Mouse (Mus musculus): ENCODE measurements around the gene Mmp24. TPM values are rescaled to one million over a fixed set of nuclear protein-coding genes. Genes with fewer than 3 reads are reported as not detected.
"Not testable (repeated sequence)": the region's sequence is repeated elsewhere in the genome, so short reads cannot be mapped to it uniquely, and the experiment has no call there.

Mmp24 gene
- polyA plus RNA-seq, 1 experiment from 2014 or later: 0.35 TPM

DNA sequence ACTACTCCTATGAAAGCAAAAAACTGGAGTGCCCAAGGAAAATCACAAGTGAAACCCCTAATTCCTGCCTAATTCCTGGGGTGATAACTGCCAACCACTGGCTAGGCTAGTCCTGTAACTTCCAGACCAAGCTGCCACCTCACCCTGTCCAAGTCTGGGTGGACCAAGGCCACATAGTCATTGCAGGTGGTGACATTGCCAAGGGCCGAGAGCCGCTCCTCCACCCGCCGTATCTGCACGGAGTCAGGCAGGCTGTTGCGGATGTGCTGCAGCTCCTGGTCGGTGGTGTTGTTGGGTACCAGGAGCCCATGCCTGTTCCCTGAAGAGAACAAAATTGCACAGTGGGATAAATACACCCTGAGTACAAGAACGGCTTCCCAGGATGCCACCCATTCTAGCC, 48.6 kb downstream of the Mmp24 start:
- no peak overlapping the region for H3K27ac ChIP-seq
- no peaks in the 10 kb centered on the region for H3K9me3 ChIP-seq
- no peak overlapping the region for H3K4me3 ChIP-seq
- peaks cover 35% of the 10 kb centered on the region for H3K4me1 ChIP-seq
- 97% methylated on average over 8 of the region's 8 CpGs for WGBS
- peaks cover 57% of the 10 kb centered on the region for H3K36me3 ChIP-seq (replicated peaks)
- no peaks in the 10 kb centered on the region for H3K27me3 ChIP-seq (ENCODE audit: poor library complexity, severe bottlenecking)
- no peak for DNase-seq (ENCODE audit: extremely low spot score, low spot score)

GRCm38 (mm10) chr2:155825904-155826629, 50.9 kb downstream of the Mmp24 start:
- no peaks in the 10 kb centered on the region for H3K9me3 ChIP-seq
- H3K27ac ChIP-seq: peak overlapping the region; percentile 83
- peaks cover 36% of the 10 kb centered on the region for H3K36me3 ChIP-seq (replicated peaks)
- H3K4me3 ChIP-seq: peak overlapping the region; percentile 72
- peaks cover 22% of the 10 kb centered on the region for H3K4me1 ChIP-seq
- no peaks in the 10 kb centered on the region for H3K27me3 ChIP-seq (ENCODE audit: poor library complexity, severe bottlenecking)
- 3% methylated on average over 52 of the region's 52 CpGs for WGBS
- no peak for DNase-seq (ENCODE audit: extremely low spot score, low spot score)

- Histone ChIP-seq H3K4me3 (peak within 1 kb of the TSS; percentile 72), H3K27me3 (ENCODE audit: poor library complexity, severe bottlenecking) (no peaks in the 10 kb centered on the region), H3K36me3 (replicated peaks) (peaks cover 30% of the 10 kb centered on the region), H3K27ac (peak within 1 kb of the TSS; percentile 83), H3K4me1 (peaks cover 22% of the 10 kb centered on the region), H3K9me3 (no peaks in the 10 kb centered on the region)
- DNase-seq (ENCODE audit: extremely low spot score, low spot score): peak; percentile 93
- WGBS: 5% methylated on average over 27 of the region's 27 CpGs
Observed at GRCm38 (mm10) chr2:155826630-155827424, 51.7 kb downstream of the Mmp24 start, which contains the start of gene Eif6. Gene Eif6, minus strand, starts transcription at chr2:155826925.

GRCm38 (mm10) chr2:155830841-155831240, 55.7 kb downstream of the Mmp24 start:
- H3K27ac ChIP-seq: no peak overlapping the region
- H3K9me3 ChIP-seq: no peaks in the 10 kb centered on the region
- no peak for DNase-seq (ENCODE audit: extremely low spot score, low spot score)
- peaks cover 21% of the 10 kb centered on the region for H3K4me1 ChIP-seq
- H3K4me3 ChIP-seq: no peak overlapping the region
- no peaks in the 10 kb centered on the region for H3K36me3 ChIP-seq (replicated peaks)
- H3K27me3 ChIP-seq (ENCODE audit: poor library complexity, severe bottlenecking): 0 out of 2 replicates have a peak, but pooled peaks cover 4% of the 10 kb centered on the region
- WGBS: 90% methylated on average over 8 of the region's 8 CpGs

DNA sequence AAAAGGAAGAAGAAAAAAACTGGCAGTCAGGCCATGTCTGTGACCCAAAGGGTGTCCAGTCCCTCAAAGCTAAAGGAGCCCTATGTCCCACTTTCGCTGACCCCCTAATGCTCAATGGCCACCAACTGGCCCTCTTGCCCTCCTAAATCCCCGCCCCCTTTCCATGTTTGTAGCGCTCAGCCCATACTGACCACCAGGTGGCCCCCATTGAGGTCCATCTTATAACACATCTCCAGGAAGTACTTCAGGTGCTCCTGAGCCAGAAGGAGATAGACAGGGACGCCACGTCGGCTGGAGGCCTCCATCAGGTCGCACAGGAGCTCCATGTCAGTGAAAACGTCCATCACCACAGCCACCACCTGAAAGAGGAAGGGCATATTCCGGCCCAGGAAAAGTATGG, 56.2 kb downstream of the Mmp24 start:
- Histone ChIP-seq H3K4me1 (peaks cover 19% of the 10 kb centered on the region), H3K27ac (no peak overlapping the region), H3K36me3 (replicated peaks) (no peaks in the 10 kb centered on the region), H3K9me3 (no peaks in the 10 kb centered on the region), H3K4me3 (no peak overlapping the region), H3K27me3 (ENCODE audit: poor library complexity, severe bottlenecking) (0 out of 2 replicates have a peak, but pooled peaks cover 4% of the 10 kb centered on the region)
- no peak for DNase-seq (ENCODE audit: extremely low spot score, low spot score)
- WGBS: 67% methylated on average over 9 of the region's 9 CpGs

DNA sequence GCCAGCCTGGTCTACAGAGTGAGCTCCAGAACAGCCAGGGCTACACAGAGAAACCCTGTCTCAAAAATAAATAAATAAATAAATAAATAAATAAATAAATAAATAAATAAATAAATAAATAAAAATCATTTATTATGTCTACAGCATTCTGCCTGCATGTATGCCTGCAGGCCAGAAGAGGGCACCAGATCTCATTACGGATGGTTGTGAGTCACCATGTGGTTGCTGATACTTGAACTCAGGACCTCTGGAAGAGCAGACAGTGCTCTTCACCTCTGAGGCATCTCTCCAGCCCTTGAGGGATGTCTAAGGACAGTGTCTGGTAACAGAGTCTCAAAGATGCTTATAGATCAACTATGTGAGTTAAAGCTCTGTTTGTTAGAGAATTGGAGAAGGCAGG, 56.9 kb downstream of the Mmp24 start:
- not testable (repeated sequence) for H3K4me3 ChIP-seq; H3K9me3 ChIP-seq; H3K36me3 ChIP-seq (replicated peaks); H3K27me3 ChIP-seq (ENCODE audit: poor library complexity, severe bottlenecking); DNase-seq (ENCODE audit: extremely low spot score, low spot score); H3K27ac ChIP-seq
- H3K4me1 ChIP-seq: peaks cover 16% of the 10 kb centered on the region
- 57% methylated on average over 1 of the region's 1 CpGs for WGBS

DNA sequence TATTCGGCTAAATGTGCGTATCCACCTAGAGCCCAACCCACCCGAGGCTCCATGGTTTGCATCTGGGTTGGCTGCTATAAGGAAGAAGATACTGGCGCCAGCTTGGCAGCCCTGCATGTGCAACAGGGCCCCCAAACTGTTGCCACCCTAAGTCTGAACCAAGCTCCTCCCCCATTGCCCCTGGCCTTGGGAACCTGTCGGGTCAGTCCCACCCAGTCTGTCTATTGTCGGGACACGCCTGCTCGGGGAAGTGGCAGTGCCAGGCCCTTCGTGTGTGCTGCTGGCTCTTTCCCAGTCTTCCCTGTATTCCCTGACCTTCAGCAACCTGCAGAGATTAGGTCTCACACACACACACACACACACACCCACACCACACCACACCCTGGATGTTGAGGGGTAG, 59.6 kb downstream of the Mmp24 start, which contains the start of gene Fam83c:
Fam83c (minus strand) TSS at position 123 of the 400 bp plus-strand sequence.
- H3K9me3 ChIP-seq: no peaks in the 10 kb centered on the region
- 0 out of 2 replicates have a peak, but pooled peaks cover 4% of the 10 kb centered on the region for H3K27me3 ChIP-seq (ENCODE audit: poor library complexity, severe bottlenecking)
- no peak within 1 kb of the TSS for H3K4me3 ChIP-seq
- no peak for DNase-seq (ENCODE audit: extremely low spot score, low spot score)
- WGBS: 66% methylated on average over 9 of the region's 9 CpGs
- H3K27ac ChIP-seq: no peak within 1 kb of the TSS
- no peaks in the 10 kb centered on the region for H3K36me3 ChIP-seq (replicated peaks)
- H3K4me1 ChIP-seq: peaks cover 8% of the 10 kb centered on the region; the same call in 1 of the 2 replicates

- no peak for DNase-seq (ENCODE audit: extremely low spot score, low spot score)
- H3K9me3 ChIP-seq: no peaks in the 10 kb centered on the region
- H3K4me1 ChIP-seq: peaks cover 6% of the 10 kb centered on the region; the same call in 1 of the 2 replicates
- H3K4me3 ChIP-seq: no peak overlapping the region
- no peak overlapping the region for H3K27ac ChIP-seq
- WGBS: 79% methylated on average over 3 of the region's 3 CpGs
- H3K27me3 ChIP-seq (ENCODE audit: poor library complexity, severe bottlenecking): 0 out of 2 replicates have a peak, but pooled peaks cover 4% of the 10 kb centered on the region
- no peaks in the 10 kb centered on the region for H3K36me3 ChIP-seq (replicated peaks)
Observed at GRCm38 (mm10) chr2:155837961-155838360, 62.8 kb downstream of the Mmp24 start.

- no peak overlapping the region for H3K27ac ChIP-seq
- H3K4me1 ChIP-seq: 0 out of 2 replicates have a peak, but pooled peaks cover 3% of the 10 kb centered on the region
- no peaks in the 10 kb centered on the region for H3K36me3 ChIP-seq (replicated peaks)
- 83% methylated on average over 4 of the region's 4 CpGs for WGBS
- no peak overlapping the region for H3K4me3 ChIP-seq
- no peak for DNase-seq (ENCODE audit: extremely low spot score, low spot score)
- H3K27me3 ChIP-seq (ENCODE audit: poor library complexity, severe bottlenecking): 0 out of 2 replicates have a peak, but pooled peaks cover 4% of the 10 kb centered on the region
- H3K9me3 ChIP-seq: no peaks in the 10 kb centered on the region
Observed at GRCm38 (mm10) chr2:155838961-155839360, 63.8 kb downstream of the Mmp24 start.

GRCm38 (mm10) chr2:155846930-155847329, 71.8 kb downstream of the Mmp24 start:
- no peaks in the 10 kb centered on the region for H3K4me1 ChIP-seq
- DNase-seq (ENCODE audit: extremely low spot score, low spot score): no peak
- H3K9me3 ChIP-seq: no peaks in the 10 kb centered on the region
- H3K27me3 ChIP-seq (ENCODE audit: poor library complexity, severe bottlenecking): no peaks in the 10 kb centered on the region
- H3K27ac ChIP-seq: no peak overlapping the region
- WGBS: 92% methylated on average over 8 of the region's 8 CpGs
- H3K4me3 ChIP-seq: no peak overlapping the region
- H3K36me3 ChIP-seq (replicated peaks): peaks cover 74% of the 10 kb centered on the region

- Histone ChIP-seq H3K27ac (no peak overlapping the region), H3K36me3 (replicated peaks) (peaks cover 85% of the 10 kb centered on the region), H3K27me3 (ENCODE audit: poor library complexity, severe bottlenecking) (no peaks in the 10 kb centered on the region), H3K9me3 (no peaks in the 10 kb centered on the region), H3K4me3 (no peak overlapping the region), H3K4me1 (no peaks in the 10 kb centered on the region)
- WGBS: 48% methylated on average over 6 of the region's 6 CpGs
- DNase-seq (ENCODE audit: extremely low spot score, low spot score): peak; percentile 78
Observed at GRCm38 (mm10) chr2:155848291-155848690, 73.1 kb downstream of the Mmp24 start.

DNA sequence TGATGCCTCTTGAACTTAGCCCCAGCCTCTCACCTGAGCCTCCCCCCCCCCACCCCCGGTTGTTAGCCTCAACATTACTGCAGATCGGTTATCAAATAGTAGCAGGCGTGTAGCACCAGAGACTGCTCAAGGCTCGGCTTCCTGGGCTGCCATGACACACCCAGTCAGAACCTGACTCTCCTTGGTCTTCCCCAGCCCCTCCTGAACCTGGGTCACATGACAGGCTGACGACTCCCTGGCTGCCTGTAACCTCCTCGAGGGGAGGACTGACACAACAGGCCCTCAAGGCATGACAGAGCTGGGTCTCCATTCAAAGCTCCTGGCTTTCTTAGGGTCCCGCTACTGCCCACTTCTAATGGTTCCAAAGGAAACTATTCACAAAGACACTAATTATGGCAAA, 74.3 kb downstream of the Mmp24 start:
- Histone ChIP-seq H3K9me3 (no peaks in the 10 kb centered on the region), H3K36me3 (replicated peaks) (peaks cover 95% of the 10 kb centered on the region), H3K27ac (no peak overlapping the region), H3K27me3 (ENCODE audit: poor library complexity, severe bottlenecking) (no peaks in the 10 kb centered on the region), H3K4me1 (no peaks in the 10 kb centered on the region), H3K4me3 (no peak overlapping the region)
- WGBS: 71% methylated on average over 7 of the region's 7 CpGs
- no peak for DNase-seq (ENCODE audit: extremely low spot score, low spot score)

GRCm38 (mm10) chr2:155850120-155850519, 75.0 kb downstream of the Mmp24 start:
- WGBS: 82% methylated on average over 7 of the region's 7 CpGs

More at GRCm38 (mm10) chr2:155850120-155850519, 75.0 kb downstream of the Mmp24 start:
- Histone ChIP-seq H3K9me3 (no peaks in the 10 kb centered on the region), H3K36me3 (replicated peaks) (peaks cover 91% of the 10 kb centered on the region), H3K4me3 (no peak overlapping the region), H3K4me1 (no peaks in the 10 kb centered on the region), H3K27me3 (ENCODE audit: poor library complexity, severe bottlenecking) (no peaks in the 10 kb centered on the region), H3K27ac (no peak overlapping the region)
- no peak for DNase-seq (ENCODE audit: extremely low spot score, low spot score)
